Mouse (Mus musculus): ENCODE data around the gene Ralbp1. TPM values are rescaled to one million over a fixed set of nuclear protein-coding genes. Genes with fewer than 3 reads are reported as not detected.

Ralbp1 gene
- polyA plus RNA-seq, 1 experiment, result 36.0 TPM

- TF ChIP-seq CTCF (IDR thresholded peaks at IDR 0.05; ENCODE audit: borderline replicate concordance, insufficient read depth, low read length) (no peak), POLR2A (IDR thresholded peaks at IDR 0.05; ENCODE audit: low read depth, low read length) (no peak)
Observed at GRCm38 (mm10) chr17:65839541-65840256, 45.9 kb downstream of the Ralbp1 start.

GRCm38 (mm10) chr17:65836746-65837145 is 48.9 kb downstream of the Ralbp1 start:
- Histone ChIP-seq H3K4me1 (ENCODE audit: control insufficient read depth, insufficient read depth, low read length) (no peaks in the 10 kb centered on the region), H3K4me3 (ENCODE audit: insufficient read depth, low read length) (no peak overlapping the region), H3K27ac (ENCODE audit: insufficient read depth, low read length) (no peak overlapping the region)
- TF ChIP-seq POLR2A (IDR thresholded peaks at IDR 0.05; ENCODE audit: low read depth, low read length) (no peak), CTCF (IDR thresholded peaks at IDR 0.05; ENCODE audit: borderline replicate concordance, insufficient read depth, low read length) (no peak)

More at GRCm38 (mm10) chr17:65839541-65840256, 45.9 kb downstream of the Ralbp1 start:
- H3K4me1 ChIP-seq (ENCODE audit: control insufficient read depth, insufficient read depth, low read length), result no peaks in the 10 kb centered on the region
- H3K4me3 ChIP-seq (ENCODE audit: insufficient read depth, low read length), result no peak overlapping the region
- no peak overlapping the region for H3K27ac ChIP-seq (ENCODE audit: insufficient read depth, low read length)

GRCm38 (mm10) chr17:65833891-65834290 is 51.7 kb downstream of the Ralbp1 start:
- Histone ChIP-seq H3K4me3 (ENCODE audit: insufficient read depth, low read length) (no peak overlapping the region), H3K4me1 (ENCODE audit: control insufficient read depth, insufficient read depth, low read length) (no peaks in the 10 kb centered on the region), H3K27ac (ENCODE audit: insufficient read depth, low read length) (no peak overlapping the region)
- TF ChIP-seq CTCF (IDR thresholded peaks at IDR 0.05; ENCODE audit: borderline replicate concordance, insufficient read depth, low read length) (no peak), POLR2A (IDR thresholded peaks at IDR 0.05; ENCODE audit: low read depth, low read length) (no peak)

- no peaks in the 10 kb centered on the region for H3K4me1 ChIP-seq (ENCODE audit: control insufficient read depth, insufficient read depth, low read length)
- no peak for TF ChIP-seq POLR2A (IDR thresholded peaks at IDR 0.05; ENCODE audit: low read depth, low read length)
- TF ChIP-seq CTCF (IDR thresholded peaks at IDR 0.05; ENCODE audit: borderline replicate concordance, insufficient read depth, low read length), result no peak
Observed at GRCm38 (mm10) chr17:65830216-65830863, 55.3 kb downstream of the Ralbp1 start.

GRCm38 (mm10) chr17:65828951-65829350 is 56.6 kb downstream of the Ralbp1 start:
- no peaks in the 10 kb centered on the region for H3K4me1 ChIP-seq (ENCODE audit: control insufficient read depth, insufficient read depth, low read length)
- H3K4me3 ChIP-seq (ENCODE audit: insufficient read depth, low read length), result no peak overlapping the region
- H3K27ac ChIP-seq (ENCODE audit: insufficient read depth, low read length), result no peak overlapping the region
- TF ChIP-seq CTCF (IDR thresholded peaks at IDR 0.05; ENCODE audit: borderline replicate concordance, insufficient read depth, low read length), result no peak
- no peak for TF ChIP-seq POLR2A (IDR thresholded peaks at IDR 0.05; ENCODE audit: low read depth, low read length)

More at GRCm38 (mm10) chr17:65830216-65830863, 55.3 kb downstream of the Ralbp1 start:
- no peak overlapping the region for H3K4me3 ChIP-seq (ENCODE audit: insufficient read depth, low read length)
- H3K27ac ChIP-seq (ENCODE audit: insufficient read depth, low read length), result no peak overlapping the region

GRCm38 (mm10) chr17:65827904-65828303 is 57.7 kb downstream of the Ralbp1 start:
- no peak for TF ChIP-seq POLR2A (IDR thresholded peaks at IDR 0.05; ENCODE audit: low read depth, low read length)
- no peak for TF ChIP-seq CTCF (IDR thresholded peaks at IDR 0.05; ENCODE audit: borderline replicate concordance, insufficient read depth, low read length)
- no peak overlapping the region for H3K4me3 ChIP-seq (ENCODE audit: insufficient read depth, low read length)
- no peak overlapping the region for H3K27ac ChIP-seq (ENCODE audit: insufficient read depth, low read length)
- no peaks in the 10 kb centered on the region for H3K4me1 ChIP-seq (ENCODE audit: control insufficient read depth, insufficient read depth, low read length)

- H3K4me1 ChIP-seq (ENCODE audit: control insufficient read depth, insufficient read depth, low read length), result no peaks in the 10 kb centered on the region
- TF ChIP-seq CTCF (IDR thresholded peaks at IDR 0.05; ENCODE audit: borderline replicate concordance, insufficient read depth, low read length) (no peak), POLR2A (IDR thresholded peaks at IDR 0.05; ENCODE audit: low read depth, low read length) (no peak)
- no peak overlapping the region for H3K27ac ChIP-seq (ENCODE audit: insufficient read depth, low read length)
- no peak overlapping the region for H3K4me3 ChIP-seq (ENCODE audit: insufficient read depth, low read length)
Observed at GRCm38 (mm10) chr17:65827119-65827840, 58.3 kb downstream of the Ralbp1 start.

- TF ChIP-seq POLR2A (IDR thresholded peaks at IDR 0.05; ENCODE audit: low read depth, low read length), result no peak
- Histone ChIP-seq H3K4me1 (ENCODE audit: control insufficient read depth, insufficient read depth, low read length) (no peaks in the 10 kb centered on the region), H3K4me3 (ENCODE audit: insufficient read depth, low read length) (no peak overlapping the region), H3K27ac (ENCODE audit: insufficient read depth, low read length) (no peak overlapping the region)
Observed at GRCm38 (mm10) chr17:65826257-65826656, 59.3 kb downstream of the Ralbp1 start.

GRCm38 (mm10) chr17:65824246-65824645 is 61.4 kb downstream of the Ralbp1 start:
- H3K27ac ChIP-seq (ENCODE audit: insufficient read depth, low read length), result no peak overlapping the region
- peaks cover 3% of the 10 kb centered on the region; the same call in 1 of the 2 replicates for H3K4me1 ChIP-seq (ENCODE audit: control insufficient read depth, insufficient read depth, low read length)
- TF ChIP-seq CTCF (IDR thresholded peaks at IDR 0.05; ENCODE audit: borderline replicate concordance, insufficient read depth, low read length) (no peak), POLR2A (IDR thresholded peaks at IDR 0.05; ENCODE audit: low read depth, low read length) (no peak)
- H3K4me3 ChIP-seq (ENCODE audit: insufficient read depth, low read length), result no peak overlapping the region
